Mouse (Mus musculus): ENCODE measurements around the gene Fam185a. TPM values are rescaled to one million over a fixed set of nuclear protein-coding genes. Genes with fewer than 3 reads are reported as not detected.
A peak's percentile ranks its signal among the peaks of the same experiment; 100 is the strongest.

Fam185a gene
- polyA plus RNA-seq, 1 experiment from 2014 or later, result 5.7 TPM

DNA sequence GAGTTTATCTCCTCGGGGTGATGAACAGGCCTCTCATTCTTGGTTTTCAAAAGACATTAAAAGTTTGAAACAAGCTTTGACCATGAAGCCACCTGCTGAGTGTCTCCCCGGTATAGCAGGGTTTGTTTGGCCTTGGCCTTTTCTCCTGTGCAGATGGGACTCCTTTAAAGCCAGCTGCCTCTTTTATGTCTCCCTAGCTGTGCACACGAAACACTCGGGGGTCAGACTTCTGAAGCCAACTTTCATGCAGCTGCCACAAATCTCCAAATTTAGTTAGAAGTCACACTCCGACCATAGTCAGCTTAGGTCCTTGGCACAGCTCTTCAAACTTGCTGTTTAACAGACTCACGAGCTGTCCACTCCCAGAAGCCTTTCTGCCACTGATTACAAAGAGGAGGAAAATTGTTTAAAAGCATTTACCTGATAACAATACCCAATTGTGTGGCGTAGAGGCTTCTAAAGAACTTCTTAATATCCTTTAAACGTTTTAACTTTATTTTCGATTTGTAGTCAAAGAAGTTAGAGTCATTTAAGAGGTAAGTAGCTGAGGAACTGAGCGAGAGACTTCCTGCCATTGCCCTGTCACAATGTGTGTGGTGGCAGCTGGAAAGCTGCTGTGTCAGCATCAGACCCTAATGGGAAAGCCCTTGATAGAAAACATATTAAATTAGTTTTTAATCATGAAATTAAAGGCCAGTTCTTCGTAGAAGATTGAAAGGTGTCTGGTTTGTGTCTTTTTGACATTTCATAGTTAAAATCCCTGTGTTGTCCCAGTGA, 57.9 kb downstream of the Fam185a start:
- Histone ChIP-seq H3K4me1 (replicated peaks) (peaks cover 32% of the 10 kb centered on the region), H3K4me3 (replicated peaks) (no peak overlapping the region), H3K4me2 (0 out of 2 replicates have a peak overlapping the region, but pooled peaks have one; percentile 4), H3K9me3 (no peaks in the 10 kb centered on the region), H3K27ac (peak overlapping the region; percentile 46; the same call in 1 of the 2 replicates), H3K27me3 (no peaks in the 10 kb centered on the region), H3K9ac (replicated peaks) (no peak overlapping the region), H3K36me3 (0 out of 2 replicates have a peak, but pooled peaks cover 7% of the 10 kb centered on the region)
- ATAC-seq (ENCODE audit: insufficient number of reproducible peaks, insufficient read depth, low FRiP score, low TSS enrichment, low read depth), result no peak
- 35% methylated on average over 11 of the region's 11 CpGs for WGBS

DNA sequence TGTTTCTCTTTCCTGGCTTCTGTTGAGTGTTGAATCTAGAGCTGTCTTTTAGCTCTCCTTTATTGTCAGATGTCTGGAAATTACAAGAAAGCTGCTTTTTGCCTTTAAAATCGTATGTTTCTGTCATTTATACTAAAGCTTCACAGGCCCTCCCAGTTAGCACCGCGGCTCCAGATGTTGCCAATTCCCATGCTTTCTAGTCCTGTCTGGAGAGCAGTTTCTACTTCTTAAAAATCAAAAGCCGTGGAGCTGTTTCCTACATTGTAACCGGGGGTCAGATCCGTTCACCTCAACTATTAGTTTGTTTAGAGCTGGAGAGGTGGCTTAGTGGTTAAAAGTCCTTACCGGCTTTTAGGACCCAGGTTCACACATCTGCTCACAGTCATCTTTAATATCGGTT, 58.5 kb downstream of the Fam185a start:
- Histone ChIP-seq H3K4me3 (replicated peaks) (no peak overlapping the region), H3K27me3 (no peaks in the 10 kb centered on the region), H3K36me3 (0 out of 2 replicates have a peak, but pooled peaks cover 7% of the 10 kb centered on the region), H3K4me2 (0 out of 2 replicates have a peak overlapping the region, but pooled peaks have one; percentile 4), H3K9ac (replicated peaks) (no peak overlapping the region), H3K4me1 (replicated peaks) (peaks cover 32% of the 10 kb centered on the region), H3K9me3 (no peaks in the 10 kb centered on the region), H3K27ac (peak overlapping the region; percentile 72)
- WGBS, result 31% methylated on average over 8 of the region's 8 CpGs
- peak; percentile 48; the same call in 1 of the 2 replicates for ATAC-seq (ENCODE audit: insufficient number of reproducible peaks, insufficient read depth, low FRiP score, low TSS enrichment, low read depth)

DNA sequence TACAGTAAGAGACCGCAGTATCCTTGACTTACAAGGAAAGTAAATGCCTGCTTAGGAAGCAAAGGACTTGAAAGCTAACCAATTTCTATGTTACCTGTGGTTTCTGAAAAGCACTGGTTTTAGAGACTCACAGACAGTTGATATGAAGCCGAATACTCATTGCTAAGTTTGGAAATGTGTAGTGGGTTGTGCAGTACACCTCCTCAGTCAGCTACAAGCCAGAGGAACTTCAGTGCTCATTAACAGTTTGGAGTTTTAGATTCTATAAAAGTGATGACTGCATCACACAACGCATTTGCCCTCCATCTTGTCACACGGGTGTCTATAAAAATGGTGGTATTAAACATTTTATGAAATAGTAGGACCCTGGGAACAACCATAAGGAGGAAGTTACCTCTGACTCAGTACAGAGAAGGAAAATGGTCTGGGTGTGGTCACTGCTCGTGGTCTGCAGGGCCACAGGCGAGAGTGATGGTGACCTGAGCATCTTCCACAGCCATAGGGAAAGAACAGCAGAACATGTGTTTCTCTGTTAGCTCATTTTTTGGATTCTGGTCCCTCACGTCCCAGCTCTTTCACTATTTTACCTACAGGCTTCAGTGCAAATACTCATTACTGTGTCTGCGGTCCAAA, 60.6 kb downstream of the Fam185a start:
- Histone ChIP-seq H3K4me1 (replicated peaks) (peaks cover 44% of the 10 kb centered on the region), H3K4me2 (no peak overlapping the region), H3K4me3 (replicated peaks) (no peak overlapping the region), H3K36me3 (0 out of 2 replicates have a peak, but pooled peaks cover 7% of the 10 kb centered on the region), H3K9me3 (no peaks in the 10 kb centered on the region), H3K9ac (replicated peaks) (no peak overlapping the region), H3K27ac (no peak overlapping the region), H3K27me3 (no peaks in the 10 kb centered on the region)
- ATAC-seq (ENCODE audit: insufficient number of reproducible peaks, insufficient read depth, low FRiP score, low TSS enrichment, low read depth), result no peak
- 85% methylated on average over 8 of the region's 8 CpGs for whole genome bisulfite sequencing

DNA sequence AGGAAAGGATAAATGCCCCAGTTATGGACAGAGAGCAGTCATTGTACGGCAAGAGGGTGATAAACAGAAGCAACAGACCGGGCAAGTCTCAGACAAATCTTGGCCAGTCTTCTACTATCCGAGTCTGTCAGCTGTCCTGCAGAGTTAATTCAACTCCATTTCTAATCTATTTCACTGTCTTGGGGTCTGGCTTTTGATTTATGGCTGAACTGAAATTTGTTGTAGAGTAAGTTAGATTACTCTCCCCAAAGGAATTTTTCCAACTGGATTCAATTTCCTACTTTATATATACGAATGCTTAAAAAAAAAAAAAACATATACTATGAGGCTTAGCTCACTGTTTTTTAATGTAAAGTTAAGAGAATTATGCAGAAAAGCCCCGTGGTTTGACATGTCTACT, 62.0 kb downstream of the Fam185a start:
- H3K27ac ChIP-seq, result no peak overlapping the region
- H3K27me3 ChIP-seq, result no peaks in the 10 kb centered on the region
- no peak overlapping the region for H3K4me2 ChIP-seq
- no peak for ATAC-seq (ENCODE audit: insufficient number of reproducible peaks, insufficient read depth, low FRiP score, low TSS enrichment, low read depth)
- H3K9me3 ChIP-seq, result no peaks in the 10 kb centered on the region
- H3K36me3 ChIP-seq, result no peaks in the 10 kb centered on the region
- 58% methylated on average over 5 of the region's 5 CpGs for WGBS
- H3K9ac ChIP-seq (replicated peaks), result no peak overlapping the region
- peaks cover 49% of the 10 kb centered on the region for H3K4me1 ChIP-seq (replicated peaks)
- no peak overlapping the region for H3K4me3 ChIP-seq (replicated peaks)

DNA sequence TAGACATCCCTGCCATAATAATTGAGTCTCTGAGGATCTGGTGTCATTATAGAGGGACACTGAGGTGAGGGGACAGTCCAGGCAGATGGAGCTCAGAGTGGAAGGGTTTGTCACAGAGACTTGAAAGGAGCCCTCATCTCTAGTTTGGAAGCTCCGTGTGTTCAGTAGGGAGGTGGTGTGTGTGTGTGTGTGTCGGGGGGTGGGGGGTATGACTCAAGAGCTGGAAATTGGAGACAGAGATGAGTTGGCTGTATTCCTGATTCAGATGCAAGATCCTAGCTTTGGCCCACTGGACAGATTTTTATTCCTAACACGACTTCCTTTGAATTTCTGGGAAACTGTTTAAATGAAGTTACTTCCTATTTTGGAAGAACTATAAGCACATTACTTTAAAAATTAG, 62.5 kb downstream of the Fam185a start:
- Histone ChIP-seq H3K27me3 (no peaks in the 10 kb centered on the region), H3K36me3 (no peaks in the 10 kb centered on the region), H3K9me3 (no peaks in the 10 kb centered on the region), H3K4me1 (replicated peaks) (peaks cover 47% of the 10 kb centered on the region), H3K9ac (replicated peaks) (no peak overlapping the region), H3K27ac (no peak overlapping the region; the same call in 1 of the 2 replicates), H3K4me2 (no peak overlapping the region), H3K4me3 (replicated peaks) (no peak overlapping the region)
- no peak for ATAC-seq (ENCODE audit: insufficient number of reproducible peaks, insufficient read depth, low FRiP score, low TSS enrichment, low read depth)
- 84% methylated on average over 3 of the region's 3 CpGs for WGBS

DNA sequence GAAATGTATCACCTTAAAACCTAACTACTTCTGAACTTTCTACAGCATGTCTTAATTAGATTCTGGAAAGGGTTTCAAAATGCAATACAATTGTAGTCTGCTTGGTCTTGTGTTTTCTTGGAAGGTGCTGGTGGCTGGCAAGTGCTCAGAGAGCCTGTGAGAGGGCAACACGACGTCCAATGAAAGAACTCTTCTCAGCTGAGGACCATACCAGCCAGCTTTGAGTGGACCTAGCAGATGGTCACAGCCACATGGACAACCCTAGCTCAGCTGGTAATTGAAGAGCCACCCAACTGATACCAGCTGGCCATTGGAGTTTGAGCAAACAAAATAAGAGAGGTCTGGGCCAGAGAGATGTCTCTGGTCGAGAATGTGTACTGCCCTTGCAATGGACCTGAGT, 63.0 kb downstream of the Fam185a start:
- WGBS, result 89% methylated on average over 3 of the region's 3 CpGs
- H3K4me1 ChIP-seq (replicated peaks), result peaks cover 43% of the 10 kb centered on the region
- no peak overlapping the region for H3K4me2 ChIP-seq
- no peak overlapping the region for H3K27ac ChIP-seq
- no peak for ATAC-seq (ENCODE audit: insufficient number of reproducible peaks, insufficient read depth, low FRiP score, low TSS enrichment, low read depth)
- no peak overlapping the region for H3K9ac ChIP-seq (replicated peaks)
- H3K4me3 ChIP-seq (replicated peaks), result no peak overlapping the region
- H3K36me3 ChIP-seq, result no peaks in the 10 kb centered on the region
- H3K27me3 ChIP-seq, result no peaks in the 10 kb centered on the region
- no peaks in the 10 kb centered on the region for H3K9me3 ChIP-seq

DNA sequence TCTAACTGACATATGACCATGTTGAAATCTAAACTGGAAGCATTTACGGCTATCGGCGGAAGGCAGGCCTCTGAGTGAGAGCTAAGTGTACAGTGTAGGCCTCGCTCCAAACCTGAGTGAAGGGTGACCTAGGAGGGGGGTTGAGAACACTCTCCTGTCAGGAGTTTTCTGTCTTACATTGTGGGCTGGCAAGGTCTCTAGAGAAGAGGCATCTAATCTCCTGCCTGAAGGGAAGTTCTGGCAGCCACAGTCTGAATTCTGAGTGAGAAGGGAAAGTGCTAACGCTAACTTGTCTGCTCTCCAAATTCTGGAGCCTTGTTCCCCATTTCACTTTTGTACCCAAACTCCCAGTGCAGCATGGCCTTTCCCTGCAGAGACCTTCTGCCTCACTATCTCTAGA, 63.7 kb downstream of the Fam185a start:
- Histone ChIP-seq H3K27me3 (no peaks in the 10 kb centered on the region), H3K4me2 (no peak overlapping the region), H3K9ac (replicated peaks) (no peak overlapping the region), H3K36me3 (no peaks in the 10 kb centered on the region), H3K4me3 (replicated peaks) (no peak overlapping the region), H3K4me1 (replicated peaks) (peaks cover 35% of the 10 kb centered on the region), H3K27ac (no peak overlapping the region), H3K9me3 (no peaks in the 10 kb centered on the region)
- ATAC-seq (ENCODE audit: insufficient number of reproducible peaks, insufficient read depth, low FRiP score, low TSS enrichment, low read depth), result no peak
- WGBS, result 93% methylated on average over 5 of the region's 5 CpGs

DNA sequence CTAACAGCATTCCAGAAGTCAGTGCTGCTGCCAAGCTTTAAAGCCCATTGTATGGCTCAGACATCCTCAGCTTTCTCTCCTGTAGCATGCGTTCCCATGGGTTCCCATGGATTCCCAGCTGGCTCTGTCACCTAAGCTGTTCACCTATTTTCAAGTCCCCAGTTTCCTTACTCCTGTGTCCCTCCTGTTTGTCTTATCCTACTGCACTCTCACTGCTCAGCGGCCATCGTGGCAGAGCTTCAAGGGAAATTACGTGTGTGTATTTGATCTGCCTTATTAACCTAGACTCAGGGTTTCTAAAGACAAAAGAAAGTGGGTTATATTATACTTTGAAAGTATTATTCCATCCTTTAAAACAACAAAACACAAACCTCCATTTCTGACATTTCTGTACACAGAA, 64.4 kb downstream of the Fam185a start:
- no peaks in the 10 kb centered on the region for H3K36me3 ChIP-seq
- no peak overlapping the region for H3K27ac ChIP-seq
- H3K9me3 ChIP-seq, result no peaks in the 10 kb centered on the region
- H3K4me2 ChIP-seq, result no peak overlapping the region
- no peaks in the 10 kb centered on the region for H3K27me3 ChIP-seq
- WGBS, result 67% methylated on average over 4 of the region's 4 CpGs
- H3K4me1 ChIP-seq (replicated peaks), result peaks cover 33% of the 10 kb centered on the region
- no peak overlapping the region for H3K9ac ChIP-seq (replicated peaks)
- H3K4me3 ChIP-seq (replicated peaks), result no peak overlapping the region
- no peak for ATAC-seq (ENCODE audit: insufficient number of reproducible peaks, insufficient read depth, low FRiP score, low TSS enrichment, low read depth)

DNA sequence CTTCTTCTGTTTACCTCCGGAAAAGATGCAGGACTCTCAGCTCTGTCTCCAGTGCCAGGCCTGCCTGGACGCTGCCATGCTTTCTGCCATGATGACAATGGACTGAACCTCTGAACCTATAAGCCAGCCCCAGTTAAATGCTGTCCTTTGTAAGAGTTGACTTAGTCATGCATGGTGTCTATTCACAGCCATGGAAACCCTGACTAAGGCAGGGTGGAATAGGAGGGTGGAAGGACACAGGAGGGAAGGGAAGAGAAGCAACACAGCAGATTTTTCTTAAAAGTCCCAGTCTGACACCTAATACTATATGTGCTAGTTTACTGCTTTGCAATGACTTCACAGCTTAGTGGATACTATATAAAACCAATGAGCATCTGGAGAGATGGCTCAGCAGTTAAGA, 66.7 kb downstream of the Fam185a start:
- peaks cover 37% of the 10 kb centered on the region for H3K4me1 ChIP-seq (replicated peaks)
- no peak for ATAC-seq (ENCODE audit: insufficient number of reproducible peaks, insufficient read depth, low FRiP score, low TSS enrichment, low read depth)
- 84% methylated on average over 2 of the region's 2 CpGs for whole genome bisulfite sequencing
- no peaks in the 10 kb centered on the region for H3K36me3 ChIP-seq
- H3K9me3 ChIP-seq, result no peaks in the 10 kb centered on the region
- no peak overlapping the region for H3K4me2 ChIP-seq
- H3K9ac ChIP-seq (replicated peaks), result no peak overlapping the region
- H3K4me3 ChIP-seq (replicated peaks), result no peak overlapping the region
- no peak overlapping the region for H3K27ac ChIP-seq
- no peaks in the 10 kb centered on the region for H3K27me3 ChIP-seq

DNA sequence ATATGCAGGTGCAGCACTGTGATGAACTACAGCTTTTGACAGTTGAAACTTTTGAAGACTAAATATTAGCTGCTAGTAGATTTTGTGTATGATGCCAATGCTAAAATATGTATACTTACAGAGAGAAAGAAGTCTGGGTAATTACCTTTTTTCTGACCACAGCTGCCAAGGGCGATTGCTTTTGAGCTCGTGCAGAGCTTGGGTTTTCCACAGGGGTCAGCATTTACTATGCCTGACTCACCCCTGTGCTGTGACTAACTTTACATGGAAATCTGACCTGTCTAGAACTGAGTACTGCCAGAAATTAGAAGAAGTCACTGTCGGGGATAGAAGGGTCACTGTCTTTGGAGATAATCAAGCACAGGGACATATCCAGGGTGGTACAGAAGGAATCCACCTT, 67.5 kb downstream of the Fam185a start:
- Histone ChIP-seq H3K9ac (replicated peaks) (no peak overlapping the region), H3K4me1 (replicated peaks) (peaks cover 42% of the 10 kb centered on the region), H3K27me3 (no peaks in the 10 kb centered on the region), H3K27ac (no peak overlapping the region), H3K4me2 (no peak overlapping the region), H3K36me3 (no peaks in the 10 kb centered on the region), H3K9me3 (no peaks in the 10 kb centered on the region), H3K4me3 (replicated peaks) (no peak overlapping the region)
- WGBS, result 65% methylated on average over 3 of the region's 3 CpGs
- ATAC-seq (ENCODE audit: insufficient number of reproducible peaks, insufficient read depth, low FRiP score, low TSS enrichment, low read depth), result no peak

DNA sequence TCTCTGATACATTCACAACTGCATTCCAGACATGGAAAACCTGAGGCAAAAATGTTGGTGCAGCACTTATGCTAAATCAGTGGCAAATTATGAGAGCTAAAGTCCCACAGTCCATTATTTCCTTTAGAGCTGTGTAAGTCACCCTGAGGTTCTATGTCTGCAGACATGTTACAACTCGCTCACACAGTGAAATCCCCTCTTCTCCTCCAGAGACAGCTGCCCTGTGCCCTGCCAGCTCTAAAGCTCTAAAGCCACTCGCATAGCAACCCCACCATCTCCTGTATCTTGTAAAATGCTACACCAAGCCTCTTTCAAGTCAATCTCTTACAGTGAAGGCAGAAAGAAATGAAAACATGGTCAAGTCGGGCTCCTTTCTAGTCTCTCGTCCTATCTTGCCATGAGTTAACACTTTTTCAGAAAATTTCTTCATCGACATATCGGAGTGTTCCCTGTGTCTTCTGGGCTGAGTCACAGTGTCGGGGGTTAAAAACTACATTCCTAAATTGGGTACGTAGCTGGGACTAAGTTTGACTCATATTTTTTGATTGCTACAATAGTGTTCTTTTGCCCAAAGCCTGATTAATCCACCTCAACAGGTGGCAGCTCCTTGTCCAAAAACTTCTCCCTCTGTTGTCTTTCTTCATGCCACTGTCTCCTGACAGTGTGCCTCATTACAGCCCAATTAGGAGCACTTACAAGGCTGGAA, 68.7 kb downstream of the Fam185a start:
- no peak overlapping the region for H3K27ac ChIP-seq
- 78% methylated on average over 8 of the region's 8 CpGs for WGBS
- H3K4me2 ChIP-seq, result no peak overlapping the region
- no peak overlapping the region for H3K4me3 ChIP-seq (replicated peaks)
- no peak overlapping the region for H3K9ac ChIP-seq (replicated peaks)
- no peaks in the 10 kb centered on the region for H3K9me3 ChIP-seq
- H3K27me3 ChIP-seq, result no peaks in the 10 kb centered on the region
- peaks cover 40% of the 10 kb centered on the region for H3K4me1 ChIP-seq (replicated peaks)
- no peak for ATAC-seq (ENCODE audit: insufficient number of reproducible peaks, insufficient read depth, low FRiP score, low TSS enrichment, low read depth)
- no peaks in the 10 kb centered on the region for H3K36me3 ChIP-seq
